Mouse (Mus musculus) cortical plate, adult 2 months (tissue): ENCODE data around the gene Itpk1.

Source experiments
- CTCF ChIP-seq: fragments of 200-500 bp; IDR thresholded peaks from 2 replicates; pipeline ENCODE4 v1.5.1; 2011; ENCODE audit warnings: mild to moderate bottlenecking, control low read depth, low read length; ENCODE audit not compliant: insufficient read depth; ENCODE audit errors: extremely low read depth
- POLR2A ChIP-seq: fragments of 200-500 bp; IDR thresholded peaks from 2 replicates; pipeline ENCODE4 v1.6.1; 2011; ENCODE audit warnings: mild to moderate bottlenecking, low read length, control low read depth; ENCODE audit not compliant: insufficient read depth; ENCODE audit errors: extremely low read depth

DNA sequence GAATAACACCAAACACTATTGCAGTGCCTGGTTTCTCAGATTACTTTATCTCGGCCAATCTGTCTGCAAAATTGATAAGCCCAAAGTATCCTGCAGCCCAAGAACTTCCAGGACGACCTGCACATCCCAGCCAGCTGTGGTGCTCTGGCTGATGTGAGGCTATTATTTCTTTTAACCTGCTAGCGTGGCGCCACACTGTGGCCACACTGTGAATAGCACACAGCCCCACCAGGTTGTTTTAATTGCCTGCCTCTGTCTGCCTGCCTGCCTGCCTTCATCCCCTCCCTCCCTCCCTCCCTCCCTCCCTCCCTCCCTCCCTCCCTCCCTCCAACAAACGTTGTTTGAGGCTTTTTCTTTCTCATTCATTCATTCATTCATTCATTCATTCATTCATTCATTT, 28.7 kb upstream of the Itpk1 start:
- TF ChIP-seq CTCF (peak; percentile 62), POLR2A (no peak)
